Mouse (Mus musculus) intestine, postnatal 0 days (tissue): ENCODE measurements around the gene Spaca4. TPM values are rescaled to one million over a fixed set of nuclear protein-coding genes. Genes with fewer than 3 reads are reported as not detected.

Experiments
- ATAC-seq: fragments of 200-750 bp; cut with Nextera tagmentation; 2 replicates; pipeline ENCODE4 v1.8.0; 2017; ENCODE audit warnings: mild to moderate bottlenecking, moderate TSS enrichment, moderate library complexity
- H3K27ac ChIP-seq: fragments of 300-500 bp; sonication (generic); 2 replicates; pipeline ENCODE4 v1.5.1; 2014; ENCODE audit warnings: mild to moderate bottlenecking, low read depth, low read length, moderate library complexity
- H3K27me3 ChIP-seq: fragments of 300-500 bp; sonication (generic); replicated peaks from 2 replicates; pipeline ENCODE4 v1.6.1; 2014; ENCODE audit warnings: low read length, mixed read lengths; ENCODE audit not compliant: control insufficient read depth, insufficient read depth
- H3K36me3 ChIP-seq: fragments of 300-500 bp; sonication (generic); 2 replicates; pipeline ENCODE4 v1.6.1; 2014; ENCODE audit warnings: mild to moderate bottlenecking, moderate library complexity; ENCODE audit not compliant: control insufficient read depth, insufficient read depth
- H3K4me1 ChIP-seq: fragments of 300-500 bp; sonication (generic); replicated peaks from 2 replicates; pipeline ENCODE4 v1.6.1; 2014; ENCODE audit warnings: antibody characterized with exemption, low read length, mixed read lengths; ENCODE audit not compliant: control insufficient read depth, insufficient read depth
- H3K4me2 ChIP-seq: fragments of 300-500 bp; sonication (generic); replicated peaks from 2 replicates; pipeline ENCODE4 v1.6.1; 2014; ENCODE audit warnings: low read depth, mild to moderate bottlenecking, moderate library complexity
- H3K4me3 ChIP-seq: fragments of 300-500 bp; sonication (generic); 2 replicates; pipeline ENCODE4 v1.5.1; 2014; ENCODE audit warnings: low read depth, low read length
- H3K9ac ChIP-seq: fragments of 300-500 bp; sonication (generic); 2 replicates; pipeline ENCODE4 v1.6.1; 2014; ENCODE audit warnings: mild to moderate bottlenecking, low read depth, low read length
- H3K9me3 ChIP-seq: fragments of 300-500 bp; sonication (generic); 2 replicates; pipeline ENCODE4 v1.6.1; 2016; ENCODE audit warnings: mixed run types; ENCODE audit not compliant: control insufficient read depth
- CTCF ChIP-seq: sonication (generic); IDR thresholded peaks from 2 replicates; pipeline ENCODE4 v1.5.1; 2016; ENCODE audit warnings: low read depth, mild to moderate bottlenecking, control low read depth, antibody characterized with exemption, moderate library complexity
- WGBS: fragments of 180-500 bp; shearing (Covaris S2); extraction: QIAGEN DNeasy Blood & Tissue Kit; methylation state at CpG from one replicate; pipeline ENCODE4 v1.1.7; 2014; 5-methylcytosine and 5-hydroxymethylcytosine counted together
- polyA plus RNA-seq: library from polyadenylated mRNA; unstranded; fragments of >200 nt; fragmentation: Nextera tagmentation; extraction: Ambion mirVana; gene quantifications from 2 replicates; pipeline ENCODE4 v1.2.1, GENCODE M21; 2015

The Spaca4 gene
- polyA plus RNA-seq, 1 experiment from 2014 or later: 0.17 TPM

GRCm38 (mm10) chr7:45719738-45720412 lies 5.7 kb downstream of the Spaca4 start:
- Histone ChIP-seq H3K27me3 (no peaks in the 10 kb centered on the region), H3K4me1 (peaks cover 16% of the 10 kb centered on the region; the same call in 1 of the 2 replicates), H3K4me3 (peak overlapping the region; percentile 67; the same call in 1 of the 2 replicates), H3K36me3 (peaks cover 41% of the 10 kb centered on the region), H3K9ac (peak overlapping the region; percentile 79; the same call in 1 of the 2 replicates), H3K9me3 (no peaks in the 10 kb centered on the region), H3K4me2 (peak overlapping the region; percentile 78), H3K27ac (peak overlapping the region; percentile 86; the same call in 1 of the 2 replicates)
- 81% methylated on average over 15 of the region's 16 CpGs for WGBS
- TF ChIP-seq CTCF: no peak
- no peak for ATAC-seq

GRCm38 (mm10) chr7:45719180-45719579 lies 6.4 kb downstream of the Spaca4 start:
- ATAC-seq: no peak
- Histone ChIP-seq H3K36me3 (peaks cover 35% of the 10 kb centered on the region), H3K4me2 (peak overlapping the region; percentile 78), H3K27ac (peak overlapping the region; percentile 79; the same call in 1 of the 2 replicates), H3K9ac (peak overlapping the region; percentile 79), H3K9me3 (no peaks in the 10 kb centered on the region), H3K4me1 (peaks cover 19% of the 10 kb centered on the region; the same call in 1 of the 2 replicates), H3K27me3 (no peaks in the 10 kb centered on the region), H3K4me3 (peak overlapping the region; percentile 67)
- TF ChIP-seq CTCF: no peak
- 62% methylated on average over 10 of the region's 10 CpGs for WGBS

GRCm38 (mm10) chr7:45718331-45718730 lies 7.3 kb downstream of the Spaca4 start:
- peak overlapping the region; percentile 78 for H3K4me2 ChIP-seq
- under 1% methylated on average over 20 of the region's 20 CpGs for WGBS
- no peaks in the 10 kb centered on the region for H3K9me3 ChIP-seq
- H3K4me3 ChIP-seq: peak overlapping the region; percentile 67
- H3K4me1 ChIP-seq: peaks cover 19% of the 10 kb centered on the region; the same call in 1 of the 2 replicates
- peak overlapping the region; percentile 79 for H3K9ac ChIP-seq
- H3K27me3 ChIP-seq: no peaks in the 10 kb centered on the region
- no peak for TF ChIP-seq CTCF
- peaks cover 29% of the 10 kb centered on the region for H3K36me3 ChIP-seq
- no peak for ATAC-seq
- H3K27ac ChIP-seq: peak overlapping the region; percentile 79

DNA sequence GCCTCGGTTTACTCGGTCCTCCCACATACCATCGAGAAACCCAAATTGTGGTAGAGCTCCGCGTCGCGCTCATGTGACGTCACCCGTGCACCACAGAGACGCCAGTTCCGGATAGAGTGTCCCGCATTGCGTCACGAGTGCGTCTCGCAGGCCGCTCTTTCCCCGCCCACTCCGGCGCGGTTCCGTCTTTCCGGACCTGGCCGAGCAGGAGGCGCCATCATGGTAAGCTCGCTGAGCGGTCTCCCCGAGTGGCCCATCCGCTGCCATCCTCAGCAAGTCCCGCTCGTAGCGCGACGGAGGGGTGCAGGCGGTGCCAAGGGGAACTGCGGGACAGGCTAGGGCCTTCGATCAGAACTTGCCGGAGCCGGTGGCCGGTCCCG lies 7.7 kb downstream of the Spaca4 start, which contains the start of gene Sphk2:
Gene Sphk2 (minus strand): TSS at position 85 of the 380 bp plus-strand sequence.
- no peaks in the 10 kb centered on the region for H3K9me3 ChIP-seq
- H3K36me3 ChIP-seq: peaks cover 30% of the 10 kb centered on the region
- peak within 1 kb of the TSS; percentile 82 for H3K27ac ChIP-seq
- peak within 1 kb of the TSS; percentile 67 for H3K4me3 ChIP-seq
- TF ChIP-seq CTCF: peak; percentile 36
- no peaks in the 10 kb centered on the region for H3K27me3 ChIP-seq
- H3K9ac ChIP-seq: peak within 1 kb of the TSS; percentile 79
- ATAC-seq: peak; percentile 16
- peak within 1 kb of the TSS; percentile 78 for H3K4me2 ChIP-seq
- H3K4me1 ChIP-seq: peaks cover 19% of the 10 kb centered on the region; the same call in 1 of the 2 replicates
- 0% methylated on average over 41 of the region's 41 CpGs for WGBS

GRCm38 (mm10) chr7:45716952-45717917 lies 8.4 kb downstream of the Spaca4 start:
- peak overlapping the region; percentile 67 for H3K4me3 ChIP-seq
- peaks cover 19% of the 10 kb centered on the region; the same call in 1 of the 2 replicates for H3K4me1 ChIP-seq
- peak overlapping the region; percentile 79 for H3K9ac ChIP-seq
- peak overlapping the region; percentile 82 for H3K27ac ChIP-seq
- WGBS: 6% methylated on average over 31 of the region's 31 CpGs
- peaks cover 31% of the 10 kb centered on the region for H3K36me3 ChIP-seq
- no peak for ATAC-seq
- peak overlapping the region; percentile 67 for H3K4me2 ChIP-seq
- no peaks in the 10 kb centered on the region for H3K9me3 ChIP-seq
- no peaks in the 10 kb centered on the region for H3K27me3 ChIP-seq
- TF ChIP-seq CTCF: no peak
